Mouse (Mus musculus): ENCODE data around the gene Dlst. TPM values are rescaled to one million over a fixed set of nuclear protein-coding genes. Genes with fewer than 3 reads are reported as not detected.

Dlst gene
- 122 and 129 TPM in 2 replicates for polyA plus RNA-seq (2015; fragmentation: Nextera tagmentation; extraction: Ambion mirVana)

DNA sequence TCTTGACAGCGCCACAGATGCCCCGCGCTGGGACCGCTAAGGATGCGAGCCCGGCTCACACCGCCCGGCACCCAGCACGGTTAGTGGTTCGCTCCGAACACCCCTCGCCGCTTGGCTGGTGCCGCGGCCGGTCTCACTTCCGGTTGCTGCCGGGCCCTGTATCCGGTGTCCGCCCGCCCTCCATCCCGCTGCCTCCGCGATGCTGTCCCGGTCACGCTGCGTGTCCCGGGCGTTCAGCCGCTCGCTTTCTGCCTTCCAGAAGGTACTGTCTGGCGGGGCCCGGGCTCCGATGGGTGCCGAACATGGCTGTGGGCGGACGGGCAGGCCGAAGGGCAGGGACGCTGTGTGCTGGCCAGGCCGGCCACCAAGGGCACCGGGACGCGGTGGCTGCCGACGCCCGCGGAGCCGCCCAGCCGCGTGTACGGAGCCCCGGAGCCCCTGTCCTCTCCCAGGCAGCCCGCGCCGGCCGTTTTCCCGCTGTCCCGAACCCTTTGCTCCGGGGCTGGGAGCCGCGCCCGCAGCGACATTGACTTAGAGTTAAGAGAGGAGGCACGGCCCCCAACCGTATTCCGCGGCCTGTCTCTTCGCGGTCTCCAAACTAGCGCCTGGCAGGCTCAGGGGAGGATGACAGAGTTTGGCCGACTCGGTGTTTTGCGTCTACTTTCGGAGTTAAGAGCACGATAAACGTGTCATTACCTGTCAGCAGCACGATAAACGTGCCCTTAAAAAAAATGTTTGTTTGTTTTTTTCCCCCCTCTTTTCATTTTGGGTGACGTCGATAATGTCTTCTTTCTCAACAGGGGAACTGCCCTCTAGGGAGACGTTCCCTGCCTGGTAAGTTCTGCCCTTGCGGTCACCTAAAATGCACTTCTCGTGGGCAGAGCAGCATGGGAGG, at the start of gene Dlst, which contains the start of gene Prox2:
Gene Dlst (plus strand): TSS at position 136 of the 895 bp plus-strand sequence.
Gene Prox2 (minus strand): TSS at position 62 of the 895 bp plus-strand sequence.
- H3K9me3 ChIP-seq (ENCODE audit: control insufficient read depth, low read length) = no peaks in the 10 kb centered on the region
- peak within 1 kb of the TSS; percentile 99 for H3K4me3 ChIP-seq (ENCODE audit: low read length)
- H3K27me3 ChIP-seq (replicated peaks; ENCODE audit: control insufficient read depth, insufficient read depth, low read length) = no peaks in the 10 kb centered on the region
- H3K4me1 ChIP-seq (ENCODE audit: control insufficient read depth, insufficient read depth, low read depth, low read length) = peaks cover 22% of the 10 kb centered on the region
- under 1% methylated on average over 82 of the region's 83 CpGs for WGBS
- H3K36me3 ChIP-seq (ENCODE audit: control insufficient read depth, insufficient read depth, low read length) = peaks cover 5% of the 10 kb centered on the region; the same call in 1 of the 2 replicates
- ATAC-seq = peak; percentile 98
- H3K27ac ChIP-seq (ENCODE audit: low read depth, low read length) = peak within 1 kb of the TSS; percentile 90
- peak within 1 kb of the TSS; percentile 100 for H3K9ac ChIP-seq (ENCODE audit: low read depth, low read length)
- peak within 1 kb of the TSS; percentile 86 for H3K4me2 ChIP-seq (ENCODE audit: low read length)

DNA sequence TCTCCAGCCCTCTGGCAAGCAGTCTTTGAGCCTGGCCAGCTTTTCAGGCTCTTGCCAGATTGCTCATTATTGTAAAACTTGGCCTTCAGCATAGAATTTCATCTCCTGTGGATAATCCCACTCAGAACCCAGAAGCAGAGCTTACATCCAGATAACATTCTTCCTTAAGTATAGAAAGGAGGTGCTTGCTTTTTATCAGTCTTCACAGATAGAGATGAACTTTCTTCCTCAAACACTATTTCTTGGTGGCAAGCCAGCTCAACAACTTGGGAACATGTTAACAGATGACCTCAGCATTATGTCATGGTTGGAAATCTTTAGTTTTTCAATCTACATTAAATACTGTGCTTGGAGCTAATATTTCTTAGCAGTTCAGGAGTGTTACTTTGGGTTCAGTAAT, 39.6 kb upstream of the Dlst start:
- H3K36me3 ChIP-seq (ENCODE audit: control insufficient read depth, insufficient read depth, low read length) = peaks cover 20% of the 10 kb centered on the region; the same call in 1 of the 2 replicates
- ATAC-seq = no peak

GRCm38 (mm10) chr12:85077100-85077499, 33.5 kb upstream of the Dlst start:
- Histone ChIP-seq H3K27ac (ENCODE audit: low read depth, low read length) (no peak overlapping the region), H3K9ac (ENCODE audit: low read depth, low read length) (no peak overlapping the region), H3K27me3 (replicated peaks; ENCODE audit: control insufficient read depth, insufficient read depth, low read length) (no peaks in the 10 kb centered on the region), H3K4me1 (ENCODE audit: control insufficient read depth, insufficient read depth, low read depth, low read length) (no peaks in the 10 kb centered on the region), H3K4me2 (ENCODE audit: low read length) (no peak overlapping the region), H3K9me3 (ENCODE audit: control insufficient read depth, low read length) (no peaks in the 10 kb centered on the region), H3K36me3 (ENCODE audit: control insufficient read depth, insufficient read depth, low read length) (peaks cover 5% of the 10 kb centered on the region; the same call in 1 of the 2 replicates), H3K4me3 (ENCODE audit: low read length) (no peak overlapping the region)
- no peak for ATAC-seq
- 96% methylated on average over 3 of the region's 3 CpGs for WGBS

More for the DNA sequence above, 39.6 kb upstream of the Dlst start:
- Histone ChIP-seq H3K27me3 (replicated peaks; ENCODE audit: control insufficient read depth, insufficient read depth, low read length) (no peaks in the 10 kb centered on the region), H3K4me2 (ENCODE audit: low read length) (no peak overlapping the region), H3K27ac (ENCODE audit: low read depth, low read length) (no peak overlapping the region), H3K9me3 (ENCODE audit: control insufficient read depth, low read length) (no peaks in the 10 kb centered on the region), H3K9ac (ENCODE audit: low read depth, low read length) (no peak overlapping the region), H3K4me1 (ENCODE audit: control insufficient read depth, insufficient read depth, low read depth, low read length) (no peaks in the 10 kb centered on the region), H3K4me3 (ENCODE audit: low read length) (no peak overlapping the region)

- H3K36me3 ChIP-seq (ENCODE audit: control insufficient read depth, insufficient read depth, low read length) = 0 out of 2 replicates have a peak, but pooled peaks cover 5% of the 10 kb centered on the region
- WGBS = 95% methylated on average over 2 of the region's 2 CpGs
- no peak overlapping the region for H3K9ac ChIP-seq (ENCODE audit: low read depth, low read length)
- ATAC-seq = no peak
- no peak overlapping the region for H3K4me2 ChIP-seq (ENCODE audit: low read length)
- no peaks in the 10 kb centered on the region for H3K27me3 ChIP-seq (replicated peaks; ENCODE audit: control insufficient read depth, insufficient read depth, low read length)
- H3K4me3 ChIP-seq (ENCODE audit: low read length) = no peak overlapping the region
- H3K27ac ChIP-seq (ENCODE audit: low read depth, low read length) = no peak overlapping the region
- H3K4me1 ChIP-seq (ENCODE audit: control insufficient read depth, insufficient read depth, low read depth, low read length) = no peaks in the 10 kb centered on the region
- no peaks in the 10 kb centered on the region for H3K9me3 ChIP-seq (ENCODE audit: control insufficient read depth, low read length)
Measured at GRCm38 (mm10) chr12:85084257-85084656, 26.4 kb upstream of the Dlst start.

GRCm38 (mm10) chr12:85084941-85085340, 25.7 kb upstream of the Dlst start:
- Histone ChIP-seq H3K9me3 (ENCODE audit: control insufficient read depth, low read length) (no peaks in the 10 kb centered on the region), H3K4me3 (ENCODE audit: low read length) (no peak overlapping the region), H3K27ac (ENCODE audit: low read depth, low read length) (no peak overlapping the region), H3K27me3 (replicated peaks; ENCODE audit: control insufficient read depth, insufficient read depth, low read length) (no peaks in the 10 kb centered on the region), H3K36me3 (ENCODE audit: control insufficient read depth, insufficient read depth, low read length) (0 out of 2 replicates have a peak, but pooled peaks cover 5% of the 10 kb centered on the region), H3K9ac (ENCODE audit: low read depth, low read length) (no peak overlapping the region), H3K4me2 (ENCODE audit: low read length) (no peak overlapping the region), H3K4me1 (ENCODE audit: control insufficient read depth, insufficient read depth, low read depth, low read length) (no peaks in the 10 kb centered on the region)
- no peak for ATAC-seq
- WGBS = 89% methylated on average over 4 of the region's 4 CpGs

DNA sequence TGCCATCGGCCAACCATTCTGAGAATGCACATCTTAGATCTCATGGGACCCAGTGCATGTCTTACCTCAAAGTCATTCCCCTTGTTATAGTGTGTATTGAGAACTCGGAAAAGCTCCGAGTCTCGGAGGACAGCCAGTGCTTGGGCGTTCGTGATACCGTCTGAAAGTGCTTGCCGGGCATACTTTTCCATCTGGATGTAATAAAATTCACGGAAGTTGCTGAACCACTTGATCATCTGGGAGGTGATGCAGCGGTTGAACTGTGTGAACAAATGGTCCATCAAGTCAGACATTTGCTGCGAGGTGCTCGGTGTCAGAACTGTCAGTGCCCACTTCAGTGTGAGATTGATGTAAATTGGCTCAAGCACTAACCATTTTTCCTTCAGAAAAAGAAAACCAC, 22.8 kb upstream of the Dlst start:
- Histone ChIP-seq H3K36me3 (ENCODE audit: control insufficient read depth, insufficient read depth, low read length) (0 out of 2 replicates have a peak, but pooled peaks cover 5% of the 10 kb centered on the region), H3K4me2 (ENCODE audit: low read length) (no peak overlapping the region), H3K27ac (ENCODE audit: low read depth, low read length) (no peak overlapping the region), H3K27me3 (replicated peaks; ENCODE audit: control insufficient read depth, insufficient read depth, low read length) (no peaks in the 10 kb centered on the region), H3K9ac (ENCODE audit: low read depth, low read length) (no peak overlapping the region), H3K4me1 (ENCODE audit: control insufficient read depth, insufficient read depth, low read depth, low read length) (no peaks in the 10 kb centered on the region), H3K4me3 (ENCODE audit: low read length) (no peak overlapping the region), H3K9me3 (ENCODE audit: control insufficient read depth, low read length) (no peaks in the 10 kb centered on the region)
- no peak for ATAC-seq
- 89% methylated on average over 12 of the region's 12 CpGs for WGBS

- H3K4me1 ChIP-seq (ENCODE audit: control insufficient read depth, insufficient read depth, low read depth, low read length) = no peaks in the 10 kb centered on the region; the same call in 1 of the 2 replicates
- no peak overlapping the region for H3K27ac ChIP-seq (ENCODE audit: low read depth, low read length)
- H3K9me3 ChIP-seq (ENCODE audit: control insufficient read depth, low read length) = no peaks in the 10 kb centered on the region
- H3K27me3 ChIP-seq (replicated peaks; ENCODE audit: control insufficient read depth, insufficient read depth, low read length) = no peaks in the 10 kb centered on the region
- no peak overlapping the region for H3K4me2 ChIP-seq (ENCODE audit: low read length)
- H3K36me3 ChIP-seq (ENCODE audit: control insufficient read depth, insufficient read depth, low read length) = 0 out of 2 replicates have a peak, but pooled peaks cover 5% of the 10 kb centered on the region
- 86% methylated on average over 3 of the region's 3 CpGs for WGBS
- no peak for ATAC-seq
- no peak overlapping the region for H3K4me3 ChIP-seq (ENCODE audit: low read length)
- no peak overlapping the region for H3K9ac ChIP-seq (ENCODE audit: low read depth, low read length)
Measured at GRCm38 (mm10) chr12:85091190-85091589, 19.4 kb upstream of the Dlst start.

DNA sequence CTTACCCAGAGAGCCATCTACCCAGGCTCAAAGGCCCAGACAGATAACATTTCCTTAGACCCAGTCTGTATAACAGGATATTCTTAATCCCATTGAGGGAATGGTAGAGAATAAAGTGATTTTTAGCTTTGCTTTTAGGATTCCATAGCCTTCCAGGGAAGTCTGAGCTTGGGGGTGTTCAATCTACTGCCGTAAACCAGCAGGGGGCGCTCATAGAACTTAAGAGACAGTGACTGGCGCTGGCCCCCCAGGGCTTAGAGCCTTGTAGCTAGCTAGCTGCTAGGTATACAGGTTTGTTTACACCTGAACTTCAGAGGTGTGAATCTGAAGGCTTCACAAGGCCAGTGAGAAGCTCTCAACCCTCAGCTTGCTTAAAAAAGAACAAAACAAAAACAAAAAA, 18.4 kb upstream of the Dlst start:
- H3K27me3 ChIP-seq (replicated peaks; ENCODE audit: control insufficient read depth, insufficient read depth, low read length) = no peaks in the 10 kb centered on the region
- H3K4me3 ChIP-seq (ENCODE audit: low read length) = no peak overlapping the region
- ATAC-seq = no peak
- no peaks in the 10 kb centered on the region for H3K9me3 ChIP-seq (ENCODE audit: control insufficient read depth, low read length)
- H3K4me2 ChIP-seq (ENCODE audit: low read length) = no peak overlapping the region
- no peak overlapping the region for H3K9ac ChIP-seq (ENCODE audit: low read depth, low read length)
- H3K4me1 ChIP-seq (ENCODE audit: control insufficient read depth, insufficient read depth, low read depth, low read length) = no peaks in the 10 kb centered on the region; the same call in 1 of the 2 replicates
- 0 out of 2 replicates have a peak, but pooled peaks cover 5% of the 10 kb centered on the region for H3K36me3 ChIP-seq (ENCODE audit: control insufficient read depth, insufficient read depth, low read length)
- H3K27ac ChIP-seq (ENCODE audit: low read depth, low read length) = no peak overlapping the region
- WGBS = 6% methylated on average over 3 of the region's 3 CpGs

GRCm38 (mm10) chr12:85094010-85094409, 16.6 kb upstream of the Dlst start:
- Histone ChIP-seq H3K4me2 (ENCODE audit: low read length) (no peak overlapping the region), H3K4me1 (ENCODE audit: control insufficient read depth, insufficient read depth, low read depth, low read length) (no peaks in the 10 kb centered on the region; the same call in 1 of the 2 replicates), H3K9me3 (ENCODE audit: control insufficient read depth, low read length) (no peaks in the 10 kb centered on the region), H3K27ac (ENCODE audit: low read depth, low read length) (no peak overlapping the region; the same call in 1 of the 2 replicates), H3K36me3 (ENCODE audit: control insufficient read depth, insufficient read depth, low read length) (0 out of 2 replicates have a peak, but pooled peaks cover under 1% of the 10 kb centered on the region), H3K27me3 (replicated peaks; ENCODE audit: control insufficient read depth, insufficient read depth, low read length) (no peaks in the 10 kb centered on the region), H3K9ac (ENCODE audit: low read depth, low read length) (0 out of 2 replicates have a peak overlapping the region, but pooled peaks have one; percentile 23), H3K4me3 (ENCODE audit: low read length) (no peak overlapping the region)
- ATAC-seq = no peak
- WGBS = 39% methylated on average over 14 of the region's 14 CpGs
